Mouse (Mus musculus) thymus, adult 18-20 months (tissue): ENCODE data around the gene Tmem274.

Experiments used
- DNase-seq, 2 experiments: peaks; one replicate each; pipeline ENCODE4 v3.0.0; 2022; ENCODE audit warnings: mixed read lengths in 2 of 2

The Tmem274 gene

GRCm38 (mm10) chr4:149484566-149484965 lies 7.4 kb downstream of the Tmem274 start:
- no peak for DNase-seq

DNA sequence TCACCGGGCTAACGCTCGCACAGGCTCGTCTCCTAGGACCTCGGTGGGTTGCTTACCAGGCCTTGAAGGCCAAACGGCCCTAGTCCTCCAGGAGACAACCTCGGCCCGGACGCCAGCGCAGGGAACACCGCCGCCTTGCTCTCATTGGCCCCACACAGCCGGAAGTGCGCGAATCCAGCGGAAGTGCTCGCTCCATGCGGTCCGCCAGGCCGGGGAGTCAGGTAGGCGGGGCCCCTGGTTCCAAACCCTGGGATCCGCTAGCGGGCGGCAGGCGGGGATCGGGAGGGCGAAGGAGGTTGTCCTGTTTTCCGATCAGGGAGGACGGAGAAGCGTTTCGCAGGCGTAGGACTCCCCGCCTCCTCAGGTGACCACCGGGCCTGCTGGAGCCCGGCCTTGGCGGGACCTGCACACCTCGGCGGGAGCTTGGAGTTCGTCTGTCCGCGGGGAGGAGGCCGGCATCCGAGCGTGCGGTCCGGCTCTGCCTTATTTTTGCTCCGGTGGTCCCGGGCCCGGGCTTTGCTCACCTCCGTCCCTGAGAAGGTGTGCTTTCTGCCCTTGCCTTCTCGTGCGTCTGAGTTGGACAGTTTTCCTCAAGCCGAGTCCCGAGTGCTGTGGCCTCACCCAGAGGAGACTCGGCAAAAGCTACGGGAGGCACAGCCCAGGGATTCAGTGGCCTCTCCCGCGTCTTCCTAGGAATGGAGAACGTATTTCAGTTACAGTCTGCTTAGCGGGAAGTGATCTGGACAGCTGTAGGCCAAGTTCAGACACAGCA lies 8.1 kb downstream of the Tmem274 start, which contains the start of the genes Nmnat1 and Lzic:
Gene Nmnat1 (minus strand): TSS at position 150 of the 772 bp plus-strand sequence.
Gene Lzic (plus strand): TSS at position 177 of the 772 bp plus-strand sequence.
- peak; percentile 80 to 83 for DNase-seq

- peak in 1 of 2 experiments; percentile 31 for DNase-seq
Measured at GRCm38 (mm10) chr4:149485825-149486206, 8.6 kb downstream of the Tmem274 start.

- no peak for DNase-seq
Measured at GRCm38 (mm10) chr4:149487729-149488128, 10.6 kb downstream of the Tmem274 start.

DNA sequence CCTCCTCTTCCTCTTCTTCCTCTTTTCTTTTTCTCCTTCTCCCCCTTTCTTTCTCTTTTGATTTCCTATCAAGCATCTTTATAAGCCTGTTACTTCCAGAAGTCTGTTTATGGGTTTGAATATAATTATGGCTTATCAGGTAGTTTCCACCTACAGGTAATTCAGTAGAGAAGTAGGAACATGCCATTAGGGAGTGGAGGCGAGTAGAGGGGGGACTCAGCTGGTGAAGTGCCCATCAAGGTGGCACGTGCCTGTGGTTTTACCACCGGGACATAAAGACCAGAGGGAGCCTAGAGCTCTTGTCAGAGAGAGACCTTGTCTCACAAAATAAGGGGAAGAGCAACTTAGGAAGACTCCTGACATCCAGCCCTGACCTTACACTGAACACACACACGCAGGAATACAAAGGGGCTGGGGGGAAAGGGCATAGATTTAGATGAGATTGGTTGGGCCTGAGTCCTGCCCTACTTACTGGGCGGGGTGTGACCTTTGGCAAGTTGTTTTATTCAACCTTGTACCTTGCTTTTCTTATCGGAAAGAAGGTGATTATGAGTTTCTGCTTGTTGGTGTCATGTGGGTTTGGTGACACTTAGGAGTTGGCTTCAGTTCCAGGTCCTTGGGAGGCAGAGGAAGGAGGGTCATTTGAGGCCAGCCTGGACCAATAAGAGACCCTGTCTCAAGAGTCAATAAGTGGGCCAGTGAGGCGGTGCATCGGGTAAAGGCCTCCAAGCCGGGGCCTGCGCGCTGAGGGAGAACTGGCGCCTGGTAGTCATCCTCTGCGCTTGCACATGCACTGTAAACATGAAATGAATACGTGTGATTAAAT lies 12.4 kb downstream of the Tmem274 start:
- no peak for DNase-seq

- DNase-seq: no peak
Measured at GRCm38 (mm10) chr4:149491151-149491550, 14.0 kb downstream of the Tmem274 start.

- no peak for DNase-seq
Measured at GRCm38 (mm10) chr4:149496612-149497011, 19.4 kb downstream of the Tmem274 start.

DNA sequence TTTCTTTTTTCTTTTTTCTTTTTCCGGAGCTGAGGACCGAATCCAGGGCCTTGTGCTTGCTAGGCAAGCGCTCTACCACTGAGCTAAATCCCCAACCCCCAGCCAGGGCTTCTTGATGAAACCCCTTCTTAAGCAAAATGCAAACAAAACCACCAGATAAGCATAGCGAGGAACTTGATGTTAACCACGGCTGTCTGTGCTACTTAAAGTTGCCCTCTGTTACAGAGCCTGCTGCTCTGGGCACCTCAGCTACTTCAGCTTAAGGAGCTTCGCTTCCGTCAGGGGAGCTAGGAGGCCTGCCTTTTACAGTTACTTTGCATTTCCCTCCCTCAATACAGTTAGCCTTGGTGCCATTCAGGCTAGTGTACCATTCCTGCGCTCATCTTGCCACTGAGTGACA lies 21.7 kb downstream of the Tmem274 start:
- no peak for DNase-seq

GRCm38 (mm10) chr4:149499790-149500189 lies 22.6 kb downstream of the Tmem274 start:
- no peak for DNase-seq

GRCm38 (mm10) chr4:149504363-149504762 lies 27.2 kb downstream of the Tmem274 start:
- DNase-seq: no peak

DNA sequence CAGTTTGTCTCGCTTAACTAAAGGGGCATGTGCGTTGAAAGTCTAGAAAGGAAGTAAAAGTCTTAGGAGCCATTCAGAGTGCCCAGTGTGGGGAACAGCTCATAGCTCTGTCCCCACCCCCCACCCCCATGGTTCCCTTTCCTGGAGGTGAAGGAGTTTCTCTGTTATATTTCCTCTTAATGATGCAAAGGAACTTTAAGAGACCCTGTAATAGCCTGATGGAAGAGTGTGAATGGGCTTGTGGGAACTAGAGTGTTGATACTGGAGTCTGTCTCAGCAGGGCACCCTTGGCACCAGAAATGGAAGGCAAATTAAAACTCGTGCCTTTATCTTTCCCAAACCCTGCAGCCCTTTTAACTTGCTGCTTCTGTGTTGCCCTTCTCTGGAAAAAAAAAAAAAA lies 27.7 kb downstream of the Tmem274 start:
- DNase-seq: no peak

DNA sequence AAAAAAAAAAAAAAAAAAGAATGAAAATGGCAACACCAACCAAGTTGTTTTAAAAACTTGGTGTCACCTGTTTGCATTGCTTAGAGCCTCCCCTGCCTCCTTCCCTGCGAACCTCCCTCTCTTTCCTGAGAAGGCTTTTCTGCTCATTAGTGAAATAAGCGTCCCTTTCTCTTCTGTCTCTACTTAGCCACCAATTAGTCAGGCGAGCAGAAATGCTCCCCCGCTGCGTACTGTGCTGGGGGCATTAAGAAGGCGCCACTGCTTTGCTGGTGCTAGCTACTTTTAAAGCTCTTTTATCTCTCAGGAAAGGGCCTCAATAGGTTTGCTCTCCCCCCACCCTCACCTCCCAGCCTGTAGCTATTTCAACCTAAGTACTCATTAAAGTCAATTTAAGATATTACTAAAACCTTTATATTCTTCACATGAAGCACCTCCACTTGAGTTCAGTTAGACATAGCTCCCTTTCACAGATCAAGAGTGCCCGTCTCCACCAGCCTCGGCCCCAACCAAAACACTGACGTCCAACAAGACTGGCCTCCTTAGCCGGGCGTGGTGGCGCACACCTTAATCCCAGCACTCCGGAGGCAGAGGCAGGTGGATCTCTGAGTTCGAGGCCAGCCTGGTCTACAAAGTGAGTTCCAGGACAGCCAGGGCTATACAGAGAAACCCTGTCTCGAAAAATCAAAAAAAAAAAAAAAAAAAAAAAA lies 28.2 kb downstream of the Tmem274 start:
- DNase-seq: no peak

DNA sequence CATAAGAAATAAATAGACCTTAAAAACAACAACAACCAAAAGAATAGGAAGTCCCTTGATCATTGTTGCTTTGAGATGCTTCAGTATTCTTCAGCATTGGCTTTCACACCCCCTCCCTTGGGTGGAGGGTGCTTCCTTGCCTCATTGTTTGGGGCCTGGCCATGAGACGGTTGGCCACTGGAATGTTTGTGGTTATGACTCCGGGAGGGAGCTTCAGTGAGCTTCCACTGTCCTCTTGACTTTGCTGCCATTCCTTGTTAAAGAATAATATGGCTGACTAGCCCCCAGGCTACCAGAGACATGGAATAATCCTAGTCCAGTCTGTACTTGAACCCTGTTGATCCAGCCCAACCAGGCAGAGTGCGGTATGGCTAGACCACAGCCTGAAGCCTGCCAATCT lies 29.7 kb downstream of the Tmem274 start:
- DNase-seq: no peak

DNA sequence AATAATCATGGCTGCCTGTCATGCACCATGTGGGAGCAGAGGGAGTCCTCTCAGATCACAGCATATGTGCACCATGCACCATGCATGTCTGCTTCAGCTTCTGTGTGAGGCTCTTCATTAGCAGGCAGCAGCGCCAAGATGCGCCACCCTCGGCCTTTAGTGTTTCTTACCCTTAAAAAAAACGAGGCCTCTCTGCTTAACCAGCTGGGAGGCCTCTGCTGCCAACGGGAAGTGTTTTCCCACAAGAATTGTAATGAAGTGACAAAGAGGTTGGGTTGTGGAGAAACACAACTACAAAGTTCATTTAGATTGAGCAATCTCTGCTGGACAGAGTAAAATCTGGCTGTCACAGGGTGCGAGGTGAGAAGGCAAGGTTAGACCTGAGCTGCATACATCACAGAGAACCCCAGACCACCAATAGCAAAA lies 34.1 kb downstream of the Tmem274 start:
- DNase-seq: no peak

- DNase-seq: no peak
Measured at GRCm38 (mm10) chr4:149512072-149512471, 34.9 kb downstream of the Tmem274 start.

DNA sequence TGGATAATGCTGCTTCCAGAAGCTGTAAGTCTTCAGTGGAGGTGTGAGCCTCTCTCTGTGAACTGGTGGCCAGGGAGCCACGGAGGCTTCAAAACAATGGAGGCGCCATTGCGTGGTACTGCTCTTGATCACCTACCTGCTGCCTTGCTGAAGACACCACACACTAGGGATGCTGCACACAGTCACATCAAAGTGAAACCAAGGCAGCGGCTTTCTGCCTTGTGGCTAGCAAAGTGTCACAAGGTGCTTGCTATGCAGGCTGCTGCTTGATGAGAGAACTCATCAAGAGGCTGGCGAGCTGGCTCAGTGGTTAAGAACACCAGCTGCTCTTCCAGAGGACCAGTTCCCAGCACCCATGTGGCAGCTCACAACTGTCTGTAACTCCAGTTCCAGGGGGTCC lies 38.5 kb downstream of the Tmem274 start:
- DNase-seq: peak in 1 of 2 experiments; percentile 10

DNA sequence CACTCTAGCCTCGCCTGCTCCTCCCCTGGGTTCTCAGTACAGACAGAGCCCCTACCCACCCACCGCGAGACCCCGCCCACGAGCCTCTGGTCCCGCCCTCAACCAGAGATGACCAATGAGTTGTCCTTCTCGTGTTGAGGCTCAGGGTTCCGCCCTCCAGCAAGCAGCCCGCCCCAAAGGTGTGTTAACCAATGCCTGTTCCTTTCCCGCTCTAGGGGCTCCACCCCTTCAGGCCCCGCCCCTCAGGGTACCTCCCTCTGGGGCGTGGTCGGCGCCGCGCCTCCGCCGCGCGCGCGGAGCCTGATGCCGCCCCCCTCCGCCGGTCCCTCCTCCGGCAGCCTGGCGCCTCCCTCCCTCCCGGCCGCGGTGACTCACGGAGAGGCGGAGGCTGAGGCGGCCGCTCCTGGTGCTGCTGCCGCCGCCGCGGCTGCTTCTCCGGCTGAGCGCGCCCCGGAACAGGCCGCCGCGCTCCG lies 40.7 kb downstream of the Tmem274 start, which contains the start of gene Ctnnbip1:
Gene Ctnnbip1 (plus strand): TSS at position 369 of the 473 bp plus-strand sequence.
- peak; percentile 90 to 91 for DNase-seq

GRCm38 (mm10) chr4:149518351-149519220 lies 41.4 kb downstream of the Tmem274 start:
- peak; percentile 11 to 28 for DNase-seq

GRCm38 (mm10) chr4:149521258-149521657 lies 44.1 kb downstream of the Tmem274 start:
- no peak for DNase-seq

- no peak for DNase-seq
Measured at GRCm38 (mm10) chr4:149523961-149524360, 46.8 kb downstream of the Tmem274 start.

DNA sequence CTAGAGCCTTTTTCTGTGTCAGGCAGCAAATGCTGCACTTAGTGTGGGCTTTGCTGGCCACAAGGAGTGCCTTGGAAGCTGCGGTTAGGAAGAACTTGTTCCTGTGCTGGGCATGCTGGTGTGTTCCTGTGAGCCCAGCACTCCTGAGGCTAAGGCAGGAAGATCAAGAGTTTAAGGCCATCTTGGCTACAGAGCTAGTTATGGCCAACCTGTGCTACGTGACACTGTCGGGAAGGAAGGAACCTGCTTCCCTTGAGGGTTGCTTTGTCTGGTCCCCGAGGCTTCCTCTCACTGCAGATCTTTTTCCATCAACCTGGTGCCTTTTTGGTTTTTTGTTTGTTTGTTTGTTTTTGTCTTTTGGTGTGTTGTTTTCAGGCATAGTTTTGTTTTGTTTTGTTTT lies 48.0 kb downstream of the Tmem274 start:
- DNase-seq: no peak

GRCm38 (mm10) chr4:149525811-149526210 lies 48.6 kb downstream of the Tmem274 start:
- DNase-seq: no peak
